Mouse (Mus musculus) CH12.LX (cell line): Measurements from ENCODE around the gene Gramd1b. TPM values are rescaled to one million over a fixed set of nuclear protein-coding genes. Genes with fewer than 3 reads are reported as not detected.

Source experiments
- DNase-seq: peaks from one replicate; pipeline ENCODE4 v3.0.0-alpha.2; 2013; ENCODE audit errors: extremely low read depth
- H3K27ac ChIP-seq: 2 replicates; pipeline ENCODE4 v1.5.1; 2012; ENCODE audit warnings: low read depth, mild to moderate bottlenecking, control low read depth, moderate library complexity; ENCODE audit not compliant: insufficient read depth
- H3K27me3 ChIP-seq: replicated peaks from 2 replicates; pipeline ENCODE3; 2012; ENCODE audit warnings: inconsistent platforms
- H3K36me3 ChIP-seq, 2 experiments: replicated peaks in 1 of 2; 2 replicates each; pipeline versions ENCODE3 to v1.6.1; 2012; ENCODE audit warnings: inconsistent platforms in 1 of 2, low read length in 1 of 2, mild to moderate bottlenecking in 1 of 2, mixed read lengths in 1 of 2, moderate library complexity in 1 of 2; ENCODE audit not compliant: control insufficient read depth in 1 of 2, insufficient read depth in 1 of 2
- H3K4me1 ChIP-seq, 2 experiments: 2 replicates each; pipeline ENCODE4 v1.6.1; 2012; ENCODE audit warnings: inconsistent platforms in 1 of 2, moderate library complexity in 1 of 2; ENCODE audit not compliant: insufficient read depth in 2 of 2, control insufficient read depth in 1 of 2
- H3K4me2 ChIP-seq: 2 replicates; pipeline ENCODE4 v1.6.1; 2012; ENCODE audit warnings: low read depth, mild to moderate bottlenecking, control low read depth; ENCODE audit not compliant: poor library complexity, insufficient read depth, severe bottlenecking
- H3K4me3 ChIP-seq, 3 experiments: fragments of 150-350 bp in 1 of 3; sonication (generic) in 1 of 3; replicated peaks in 1 of 3; 2 replicates each; pipeline versions ENCODE3 to v1.5.1; 2011 to 2012; ENCODE audit warnings: low read depth in 2 of 3, low read length in 2 of 3, mild to moderate bottlenecking in 2 of 3, moderate library complexity in 2 of 3, control low read depth in 1 of 3, improper control_type of control experiment in 1 of 3, inconsistent platforms in 1 of 3, mixed read lengths in 1 of 3; ENCODE audit not compliant: poor library complexity in 1 of 3
- H3K79me2 ChIP-seq: replicated peaks from 2 replicates; pipeline ENCODE4 v1.6.1; 2012; ENCODE audit warnings: mild to moderate bottlenecking, moderate library complexity; ENCODE audit not compliant: control insufficient read depth, poor library complexity, insufficient read depth, severe bottlenecking; ENCODE audit errors: extremely low read depth
- H3K9ac ChIP-seq: 2 replicates; pipeline ENCODE4 v1.6.1; 2012; ENCODE audit warnings: low read depth, mild to moderate bottlenecking, control low read depth, moderate library complexity; ENCODE audit not compliant: insufficient read depth
- H3K9me3 ChIP-seq: replicated peaks from 2 replicates; pipeline ENCODE3; 2012; ENCODE audit warnings: low read length, inconsistent platforms, mixed read lengths
- BHLHE40 ChIP-seq: IDR thresholded peaks from 2 replicates; pipeline ENCODE4 v1.6.1; 2011; ENCODE audit warnings: mild to moderate bottlenecking, low read depth, low read length, improper control_type of control experiment
- CHD1 ChIP-seq: IDR thresholded peaks from 2 replicates; pipeline ENCODE4 v1.6.1; 2012; ENCODE audit warnings: low read depth, low read length, improper control_type of control experiment, inconsistent platforms
- CHD2 ChIP-seq: IDR thresholded peaks from 2 replicates; pipeline ENCODE4 v1.6.1; 2011; ENCODE audit warnings: low read length, improper control_type of control experiment
- E2F4 ChIP-seq: IDR thresholded peaks from 2 replicates; pipeline ENCODE4 v1.6.1; 2011; ENCODE audit warnings: low read depth, low read length, improper control_type of control experiment; ENCODE audit not compliant: insufficient replicate concordance
- ELF1 ChIP-seq: IDR thresholded peaks from 2 replicates; pipeline ENCODE4 v1.6.1; 2014; ENCODE audit warnings: low read depth, mild to moderate bottlenecking, inconsistent platforms, low read length, improper control_type of control experiment
- EP300 ChIP-seq: IDR thresholded peaks from 2 replicates; pipeline ENCODE4 v1.6.1; 2011; ENCODE audit warnings: low read length, improper control_type of control experiment
- HCFC1 ChIP-seq: IDR thresholded peaks from 2 replicates; pipeline ENCODE4 v1.6.1; 2012; ENCODE audit warnings: low read depth, mild to moderate bottlenecking, inconsistent platforms, low read length, improper control_type of control experiment
- JUND ChIP-seq: conservative IDR thresholded peaks from 2 replicates; pipeline ENCODE4 v1.6.1; 2011; ENCODE audit warnings: low read depth, low read length, improper control_type of control experiment
- MAFK ChIP-seq: IDR thresholded peaks from 2 replicates; pipeline ENCODE4 v1.6.1; 2011; ENCODE audit warnings: low read length, improper control_type of control experiment; ENCODE audit not compliant: insufficient replicate concordance
- MEF2A ChIP-seq: IDR thresholded peaks from 2 replicates; pipeline ENCODE4 v1.6.1; 2014; ENCODE audit warnings: low read depth, mild to moderate bottlenecking, inconsistent platforms, low read length, improper control_type of control experiment, borderline replicate concordance
- MXI1 ChIP-seq: IDR thresholded peaks from 2 replicates; pipeline ENCODE4 v1.6.1; 2011; ENCODE audit warnings: mild to moderate bottlenecking, low read depth, low read length, improper control_type of control experiment
- RCOR1 ChIP-seq: conservative IDR thresholded peaks from 2 replicates; pipeline ENCODE4 v1.6.1; 2012; ENCODE audit warnings: low read depth, mild to moderate bottlenecking, inconsistent platforms, low read length, improper control_type of control experiment
- TCF12 ChIP-seq: IDR thresholded peaks from 2 replicates; pipeline ENCODE4 v1.6.1; 2014; ENCODE audit warnings: low read depth, mild to moderate bottlenecking, inconsistent platforms, low read length, improper control_type of control experiment
- ZMIZ1 ChIP-seq: IDR thresholded peaks from 2 replicates; pipeline ENCODE4 v1.6.1; 2012; ENCODE audit warnings: low read depth, mild to moderate bottlenecking, inconsistent platforms, low read length, improper control_type of control experiment
- ZNF384 ChIP-seq: IDR thresholded peaks from 2 replicates; pipeline ENCODE4 v1.6.1; 2012; ENCODE audit warnings: low read depth, low read length, improper control_type of control experiment, inconsistent platforms
- dilution Hi-C: fragments of 300-500 bp; cut with MboI; formaldehyde crosslinking; loops from 2 replicates; pipeline ENCODE4 v1.14.3; 2020; ENCODE audit warnings: low sequenced_read_pairs; ENCODE audit not compliant: extremely low pct_unique_long_range_greater_than_20kb, extremely low pct_ligation_motif_present
- in situ Hi-C: fragments of 300-500 bp; cut with MboI; formaldehyde crosslinking; loops from 3 replicates; pipeline ENCODE4 v1.14.3; 2019; ENCODE audit warnings: low sequenced_read_pairs, low pct_ligation_motif_present, low pct_unique_long_range_greater_than_20kb, mixed read lengths
- polyA plus RNA-seq: library from polyadenylated mRNA; unstranded; fragments of >175 nt; gene quantifications from 2 replicates; pipeline ENCODE4 v1.2.1, GENCODE M21; 2012; ENCODE audit warnings: low read depth; ENCODE audit not compliant: insufficient read length
- total RNA-seq, 2 experiments: library from RNA; depleted of rRNA; stranded (reverse); fragments of 300-350 nt in 1 of 2; fragments of >200 nt in 1 of 2; gene quantifications; 2 replicates each; pipeline ENCODE4 v1.2.3; 2012 to 2014

Gramd1b gene
- total RNA-seq (2012; rRNA removed) (14.8 and 16.7 TPM in 2 replicates), total RNA-seq (2014; rRNA removed) (11.1 and 13.3 TPM in 2 replicates), polyA plus RNA-seq (29.9 and 40.8 TPM in 2 replicates)

DNA sequence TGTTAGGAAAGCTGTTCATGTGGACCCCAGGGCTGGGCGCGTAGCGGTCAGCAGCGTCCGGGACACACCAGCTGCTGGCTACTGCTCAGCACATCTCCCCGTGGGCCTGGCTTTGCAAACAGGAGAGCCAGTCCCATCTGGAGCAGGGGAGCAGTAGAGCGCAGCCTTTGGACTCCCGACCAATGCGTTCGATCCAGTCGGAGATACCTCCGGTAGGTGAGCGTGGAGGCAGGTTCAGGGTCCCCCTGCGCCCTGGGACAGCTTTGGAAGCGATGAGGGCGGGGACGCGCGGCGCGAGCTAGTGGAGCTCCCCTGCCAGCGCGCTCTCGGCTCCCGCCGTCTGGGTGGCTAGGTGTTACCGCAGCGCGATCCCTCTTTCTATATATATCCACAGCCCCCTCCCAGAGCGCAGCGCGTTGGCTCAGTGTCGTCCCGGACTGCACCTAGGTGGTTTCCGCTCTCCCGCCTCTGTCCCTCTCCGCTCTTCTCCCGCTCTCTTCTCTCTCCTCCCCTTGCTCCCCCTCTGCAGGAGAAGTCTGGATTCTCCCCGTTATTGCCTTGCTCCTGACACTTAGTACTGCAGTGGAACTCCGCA, at the start of gene Gramd1b:
Gene Gramd1b (minus strand): TSS at position 357 of the 595 bp plus-strand sequence.
- Histone ChIP-seq H3K4me2 (no peak within 1 kb of the TSS), H3K9me3 (peaks cover 2% of the 10 kb centered on the region), H3K4me3 (no peak within 1 kb of the TSS), H3K9ac (no peak within 1 kb of the TSS), H3K4me1 (peaks cover 18 to 55% of the 10 kb centered on the region in 2 experiments), H3K27me3 (no peaks in the 10 kb centered on the region)
- dilution Hi-C loops = no loop called here
- no peak for TF ChIP-seq MXI1
- no peak for TF ChIP-seq MEF2A
- TF ChIP-seq EP300 = no peak
- TF ChIP-seq E2F4 = no peak
- TF ChIP-seq ZMIZ1 = no peak
- TF ChIP-seq CHD1 = no peak
- no peak for TF ChIP-seq ELF1
- TF ChIP-seq CHD2 = no peak
- TF ChIP-seq, all 38 proteins: peak for 0
- Histone ChIP-seq H3K36me3 (no peaks in the 10 kb centered on the region), H3K27ac (no peak within 1 kb of the TSS), H3K79me2 (no peaks in the 10 kb centered on the region)
- in situ Hi-C loops = no loop called here
- no peak for DNase-seq

DNA sequence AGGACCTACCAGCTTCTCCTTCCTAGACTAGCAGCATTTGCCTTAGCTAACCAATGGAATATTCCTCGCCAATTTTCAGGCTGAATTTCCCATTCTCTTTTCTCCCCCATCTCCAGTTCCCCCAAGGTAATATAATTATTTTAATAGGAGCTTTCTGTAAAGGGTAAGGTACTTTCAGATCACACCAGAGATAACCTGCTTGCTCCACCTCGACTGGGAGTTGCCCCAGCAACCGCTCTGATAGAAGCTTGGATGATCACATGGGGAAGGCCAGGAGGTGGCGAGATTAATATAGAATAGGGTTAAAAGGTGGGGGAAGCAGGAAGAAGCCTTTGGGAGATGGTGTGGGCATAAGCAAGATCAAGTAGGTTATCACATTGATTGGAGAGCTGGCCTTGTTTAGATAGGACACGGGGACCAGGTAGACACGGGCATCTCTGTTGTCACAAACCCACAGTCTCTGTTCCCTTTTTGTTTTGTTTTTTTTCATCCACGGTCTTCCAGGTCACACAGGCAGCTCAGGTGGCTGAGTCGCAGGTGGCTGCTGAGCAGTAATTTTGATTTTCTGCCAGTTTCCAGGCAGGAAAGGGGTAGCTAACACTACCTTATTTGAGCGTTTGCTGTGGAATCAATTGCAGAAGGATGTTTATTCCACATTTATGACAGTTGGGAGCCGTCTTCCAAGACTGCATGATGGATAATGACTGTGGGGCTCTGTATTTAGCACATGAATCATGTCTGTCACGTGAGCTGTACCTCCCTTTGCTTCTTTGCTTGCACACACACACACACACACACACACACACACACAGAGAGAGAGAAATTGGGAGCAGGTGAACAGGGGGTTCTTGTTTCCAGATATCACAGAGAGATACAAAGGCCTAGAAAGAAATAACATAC, 47.8 kb upstream of the Gramd1b start:
- no peak overlapping the region for H3K4me2 ChIP-seq
- H3K36me3 ChIP-seq = no peaks in the 10 kb centered on the region
- in situ Hi-C loops (loop anchor here (25.0 kb wide), 1 partner anchor 342 kb away; no protein-coding TSS in a partner anchor), dilution Hi-C loops (no loop called here)
- no peak overlapping the region for H3K27ac ChIP-seq
- TF ChIP-seq ZNF384 (no peak), BHLHE40 (peak; percentile 24; the same call in 1 of the 2 replicates)
- no peaks in the 10 kb centered on the region for H3K27me3 ChIP-seq
- no peaks in the 10 kb centered on the region for H3K79me2 ChIP-seq
- H3K4me3 ChIP-seq = no peak overlapping the region
- H3K9ac ChIP-seq = no peak overlapping the region
- no peaks in the 10 kb centered on the region for H3K9me3 ChIP-seq
- peaks cover 7 to 47% of the 10 kb centered on the region in 2 experiments for H3K4me1 ChIP-seq
- no peak for DNase-seq

DNA sequence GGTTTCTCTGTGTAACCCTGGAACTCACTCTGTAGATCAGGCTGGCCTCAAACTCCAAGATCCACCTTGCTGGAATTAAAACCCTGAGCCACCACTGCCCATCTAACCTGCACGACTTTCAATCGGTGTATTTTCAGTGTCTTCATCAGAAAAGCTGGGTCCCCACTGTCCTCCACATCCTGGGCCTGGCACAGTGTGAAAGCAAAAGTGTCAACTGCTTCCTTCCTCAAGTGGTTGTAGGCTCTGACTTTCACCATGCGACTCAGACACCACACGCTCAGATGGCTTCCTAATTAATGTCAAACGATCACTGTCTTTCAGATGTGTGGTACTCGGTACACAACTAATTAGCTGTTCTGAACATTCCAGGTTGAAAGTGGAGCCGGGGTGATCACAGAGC, 45.9 kb upstream of the Gramd1b start:
- no peak overlapping the region for H3K4me3 ChIP-seq
- no peak for DNase-seq
- H3K27me3 ChIP-seq = no peaks in the 10 kb centered on the region
- H3K27ac ChIP-seq = no peak overlapping the region
- H3K9me3 ChIP-seq = no peaks in the 10 kb centered on the region
- H3K4me1 ChIP-seq = peaks cover 10 to 35% of the 10 kb centered on the region in 2 experiments
- no peak overlapping the region for H3K4me2 ChIP-seq
- TF ChIP-seq HCFC1 (no peak), JUND (no peak), MAFK (no peak), TCF12 (no peak), RCOR1 (no peak)
- no peaks in the 10 kb centered on the region for H3K36me3 ChIP-seq
- no peaks in the 10 kb centered on the region for H3K79me2 ChIP-seq
- in situ Hi-C loops = loop anchor here (25.0 kb wide), 1 partner anchor 340 kb away; no protein-coding TSS in a partner anchor
- dilution Hi-C loops = no loop called here
- no peak overlapping the region for H3K9ac ChIP-seq
